Mouse (Mus musculus) testis, adult 2 months (tissue): ENCODE data around the gene Tmem104.

Experiments used
- CTCF ChIP-seq: fragments of 200-500 bp; IDR thresholded peaks from 2 replicates; pipeline ENCODE4 v1.5.1; 2012; ENCODE audit warnings: low read depth, mild to moderate bottlenecking, inconsistent platforms, low read length, moderate library complexity; ENCODE audit not compliant: control insufficient read depth, insufficient read depth, insufficient replicate concordance
- POLR2A ChIP-seq: fragments of 200-500 bp; IDR thresholded peaks from 2 replicates; pipeline ENCODE4 v1.6.1; 2012; ENCODE audit warnings: low read depth, mild to moderate bottlenecking, inconsistent platforms, low read length, moderate library complexity; ENCODE audit not compliant: control insufficient read depth

DNA sequence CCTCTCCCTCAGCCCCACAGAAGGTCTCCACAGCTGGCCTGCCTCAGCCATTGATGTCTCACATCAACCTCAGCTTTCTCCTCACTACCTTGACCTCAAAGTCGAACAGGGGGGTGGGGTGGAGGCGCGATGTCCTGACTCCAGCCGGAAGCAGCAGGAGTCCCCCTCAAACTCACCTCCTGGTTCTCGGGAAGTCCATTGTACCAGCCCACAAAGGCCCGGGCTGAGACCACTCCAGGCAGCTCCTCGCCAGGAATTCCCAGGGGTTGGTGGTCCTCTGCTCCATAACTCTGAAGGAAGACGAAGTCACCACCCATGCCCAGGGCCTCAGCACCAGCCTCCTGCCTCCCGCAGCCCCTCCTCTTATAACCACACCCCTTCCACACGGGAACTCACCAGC is 84.2 kb downstream of the Tmem104 start:
- TF ChIP-seq CTCF (no peak), POLR2A (no peak)
